Mouse (Mus musculus) ovary, postnatal 10 days (tissue): ENCODE data around the gene Asb15.

Experiments used
- DNase-seq: peaks from one replicate; pipeline ENCODE4 v3.0.0; 2022; ENCODE audit warnings: low spot score

Asb15 gene

DNA sequence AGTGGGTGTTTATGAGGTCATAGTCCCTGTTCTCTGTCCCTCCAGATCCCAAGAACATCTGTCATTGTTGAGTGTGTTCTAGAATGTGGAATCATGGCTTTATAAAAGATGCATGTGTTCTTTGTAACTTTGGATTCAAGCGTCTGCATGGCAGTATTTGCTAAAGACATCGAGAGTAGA, at the start of gene Asb15:
Gene Asb15, plus strand, starts transcription at position 81 of the 180 bp plus-strand sequence.
- no peak for DNase-seq

- DNase-seq: no peak
Observed at GRCm38 (mm10) chr6:24486530-24486929, 41.4 kb upstream of the Asb15 start.

- DNase-seq: no peak
Observed at GRCm38 (mm10) chr6:24490341-24490740, 37.6 kb upstream of the Asb15 start.

DNA sequence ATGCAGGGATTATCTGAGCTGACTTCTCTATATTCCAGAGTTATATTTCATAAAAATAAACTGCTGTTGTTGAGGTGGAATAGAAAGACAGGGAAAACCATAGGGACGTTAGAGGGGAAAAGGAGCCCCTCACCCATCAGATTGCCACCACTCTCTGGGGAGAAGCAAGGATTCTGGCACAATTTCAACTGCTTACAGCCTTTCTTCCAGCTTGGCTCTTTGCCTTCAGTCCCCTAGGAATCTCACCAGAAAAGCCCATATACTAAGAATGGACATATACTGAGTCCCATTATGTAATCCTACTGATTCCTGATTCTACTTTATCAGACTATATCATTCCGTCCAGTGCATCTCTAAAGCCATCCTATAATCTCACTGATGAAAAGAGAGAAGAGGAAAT, 23.8 kb upstream of the Asb15 start:
- DNase-seq: no peak

GRCm38 (mm10) chr6:24514552-24515284, 13.2 kb upstream of the Asb15 start, which contains the start of gene Iqub:
TSS of gene Iqub (minus strand) at chr6:24515067.
- peak; percentile 13 for DNase-seq

DNA sequence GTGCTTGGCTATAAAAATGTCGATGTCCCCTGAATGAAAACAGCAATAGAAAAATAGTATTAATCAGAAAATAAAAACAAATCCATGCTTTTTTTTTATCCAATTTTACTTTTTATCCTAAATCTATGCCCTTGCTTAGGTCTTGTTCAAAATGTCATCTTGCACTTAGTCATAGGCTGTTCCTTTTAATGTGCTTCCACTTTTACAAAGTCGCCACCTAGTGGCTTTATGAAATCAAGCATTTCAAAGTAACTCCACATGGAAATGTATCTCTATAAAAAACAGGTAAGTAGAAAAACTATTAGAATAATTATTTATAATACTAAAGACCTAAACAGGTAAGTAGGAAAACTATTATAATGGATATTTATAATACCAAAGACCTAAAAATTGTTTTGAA, 11.7 kb upstream of the Asb15 start:
- DNase-seq: no peak

DNA sequence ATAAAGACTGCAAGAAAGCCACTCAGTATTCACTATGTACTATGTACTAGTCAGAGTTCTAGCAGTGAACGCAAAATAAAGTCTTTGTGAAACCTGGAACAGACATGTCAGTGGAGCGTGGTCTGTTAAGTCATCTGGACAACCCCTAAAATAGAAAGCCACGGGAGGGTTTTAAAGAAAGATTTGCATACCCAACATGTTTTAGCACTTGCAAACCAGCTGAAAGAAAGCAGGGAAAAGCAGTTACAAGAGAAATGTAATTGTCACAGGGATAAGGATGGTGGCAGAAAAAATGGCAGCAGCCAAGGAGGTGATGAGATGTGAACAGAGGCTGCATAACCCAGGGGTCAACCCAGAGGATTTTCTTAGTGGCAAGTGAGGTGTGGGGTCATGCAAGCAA, 2.2 kb upstream of the Asb15 start:
- no peak for DNase-seq

DNA sequence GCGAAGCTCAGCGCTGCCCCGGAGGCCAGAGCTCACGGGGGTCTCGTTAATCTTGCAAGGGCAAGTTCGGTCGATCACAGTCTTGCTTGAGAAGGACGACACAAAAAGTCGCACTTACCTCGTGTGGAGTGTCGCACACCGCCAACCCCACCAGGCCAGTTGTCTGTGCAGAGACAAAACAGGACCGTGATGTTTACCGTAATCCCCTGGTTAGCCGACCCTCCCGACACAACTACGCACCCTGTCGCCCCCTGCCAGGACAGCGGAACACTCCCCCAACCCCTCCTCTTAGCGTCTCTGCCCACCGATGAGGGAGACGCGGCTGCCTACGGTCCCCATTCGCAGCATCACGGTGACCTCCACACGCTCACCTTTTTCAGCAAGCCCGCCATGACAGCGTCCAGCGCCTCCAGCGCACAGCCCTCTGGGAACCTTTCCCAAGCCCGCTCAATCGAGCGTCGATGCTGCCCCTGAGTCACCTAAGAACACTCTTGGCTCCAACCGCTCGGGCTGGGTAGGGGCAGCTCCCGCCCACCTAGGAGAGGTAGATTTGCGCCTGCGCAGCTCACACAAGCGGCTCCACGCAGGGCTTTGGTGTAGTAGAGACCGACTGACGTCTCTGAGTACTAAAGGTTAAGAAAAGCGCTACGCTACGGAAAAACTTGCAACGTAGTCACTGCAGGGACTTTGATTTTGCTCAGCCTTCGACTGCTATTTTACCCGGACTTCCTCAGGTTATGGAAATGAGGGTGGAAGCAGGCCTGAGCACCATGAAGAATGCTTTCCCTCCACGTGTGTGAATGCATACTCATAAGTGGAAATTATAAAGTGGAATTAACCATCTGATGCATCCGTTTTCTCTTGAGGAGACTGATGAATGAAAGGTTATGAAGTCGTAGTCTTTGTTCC, 535 bp upstream of the Asb15 start, which contains the start of gene Ndufa5:
Gene Ndufa5, minus strand, starts transcription at position 859 of the 909 bp plus-strand sequence.
- peak; percentile 60 for DNase-seq

- DNase-seq: no peak
Observed at GRCm38 (mm10) chr6:24530166-24530565, 2.2 kb downstream of the Asb15 start.

DNA sequence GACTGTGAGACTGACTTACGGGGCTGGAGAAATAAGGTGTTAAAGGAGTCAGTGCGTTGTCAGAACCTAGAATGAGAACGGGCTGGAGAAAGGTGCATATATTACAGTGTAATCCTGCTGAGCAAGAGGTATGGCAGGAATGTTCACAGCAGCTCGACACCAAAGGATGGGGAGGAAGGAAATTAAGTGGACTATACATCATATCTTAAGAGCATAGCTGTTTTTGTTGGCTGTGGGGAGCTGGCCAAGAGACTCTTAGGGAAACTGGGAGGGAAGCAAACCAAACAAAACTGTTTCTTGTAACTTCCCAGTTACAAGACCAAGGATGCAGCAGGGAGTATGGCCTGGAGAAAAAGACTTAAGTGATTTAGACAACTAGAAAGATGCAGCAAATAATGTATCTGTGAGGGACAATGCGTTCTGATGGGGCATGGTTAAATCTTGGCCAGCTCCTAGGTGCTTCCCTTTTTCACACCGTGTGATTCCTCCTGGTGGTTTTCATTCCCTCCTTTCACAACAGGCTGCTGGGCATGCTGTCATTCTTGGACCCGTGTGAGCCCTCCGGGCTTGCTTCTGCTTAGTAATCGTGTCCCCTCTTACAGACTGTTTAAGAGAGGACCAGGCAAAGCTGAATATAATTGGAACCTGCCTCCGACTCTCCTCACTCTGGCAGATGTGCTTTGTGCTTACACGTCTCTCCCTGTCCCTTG, 2.9 kb downstream of the Asb15 start:
- DNase-seq: no peak

DNA sequence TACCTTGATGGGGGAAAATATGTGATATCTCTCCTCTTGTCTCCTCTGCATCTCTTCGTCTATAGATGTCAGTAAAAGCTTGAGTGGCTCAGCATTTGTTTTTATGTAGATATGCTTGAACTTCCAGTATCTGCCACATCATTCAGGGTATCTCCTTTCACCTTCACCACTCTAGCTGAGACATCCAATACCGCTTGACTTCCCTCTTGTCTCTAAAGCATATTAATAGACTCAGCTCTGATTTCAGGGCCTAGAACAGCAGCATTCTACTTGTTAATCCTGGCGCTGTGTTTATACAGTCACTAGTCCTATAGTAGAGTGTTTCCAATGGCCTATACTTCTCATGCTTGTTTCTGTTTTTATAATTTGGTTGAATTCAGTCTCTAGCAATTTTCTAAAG, 4.9 kb downstream of the Asb15 start:
- no peak for DNase-seq

GRCm38 (mm10) chr6:24538435-24538834, 10.5 kb downstream of the Asb15 start:
- no peak for DNase-seq

- no peak for DNase-seq
Observed at GRCm38 (mm10) chr6:24540106-24540505, 12.2 kb downstream of the Asb15 start.

DNA sequence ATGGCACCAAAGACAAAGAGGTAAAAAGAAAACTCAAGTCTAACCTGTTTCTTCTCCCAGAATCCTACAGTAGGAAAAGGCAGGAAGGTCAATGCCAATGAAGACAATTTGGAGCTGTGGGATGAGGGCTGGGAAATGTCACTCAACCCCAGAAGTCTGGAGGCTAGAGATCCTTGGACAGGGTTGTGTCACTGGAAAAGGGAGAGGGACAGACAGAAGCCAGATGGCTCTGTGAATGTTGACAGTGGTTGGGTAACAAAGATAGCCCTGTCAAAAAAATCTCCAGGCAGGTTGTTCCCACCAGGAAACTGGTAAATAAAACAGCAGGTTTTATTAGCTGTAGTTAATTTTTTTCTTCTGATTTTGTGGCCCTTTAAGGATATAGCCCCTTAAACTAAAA, 14.4 kb downstream of the Asb15 start:
- DNase-seq: no peak

DNA sequence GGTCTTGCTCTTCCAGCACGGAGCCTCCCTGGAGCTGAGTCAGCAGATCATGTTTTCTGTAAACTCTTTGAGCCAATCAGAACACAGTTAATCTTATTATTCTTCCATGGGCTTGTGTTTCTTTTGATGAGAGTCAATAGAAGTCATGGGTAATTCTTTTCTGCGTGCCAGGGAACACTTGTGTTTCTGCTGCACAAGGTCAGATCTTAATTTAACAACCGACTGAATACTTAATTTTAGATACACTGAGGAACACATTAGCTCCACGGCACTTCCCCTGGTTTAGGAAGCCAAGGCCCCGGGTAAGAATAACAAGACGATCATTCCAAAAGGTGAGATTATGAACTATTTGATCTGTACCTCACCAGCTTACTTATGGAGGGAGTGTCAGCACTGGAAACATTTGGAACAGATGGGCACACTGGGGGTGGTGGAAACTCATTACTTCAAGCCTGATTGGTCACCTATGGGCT, 15.2 kb downstream of the Asb15 start:
- no peak for DNase-seq

DNA sequence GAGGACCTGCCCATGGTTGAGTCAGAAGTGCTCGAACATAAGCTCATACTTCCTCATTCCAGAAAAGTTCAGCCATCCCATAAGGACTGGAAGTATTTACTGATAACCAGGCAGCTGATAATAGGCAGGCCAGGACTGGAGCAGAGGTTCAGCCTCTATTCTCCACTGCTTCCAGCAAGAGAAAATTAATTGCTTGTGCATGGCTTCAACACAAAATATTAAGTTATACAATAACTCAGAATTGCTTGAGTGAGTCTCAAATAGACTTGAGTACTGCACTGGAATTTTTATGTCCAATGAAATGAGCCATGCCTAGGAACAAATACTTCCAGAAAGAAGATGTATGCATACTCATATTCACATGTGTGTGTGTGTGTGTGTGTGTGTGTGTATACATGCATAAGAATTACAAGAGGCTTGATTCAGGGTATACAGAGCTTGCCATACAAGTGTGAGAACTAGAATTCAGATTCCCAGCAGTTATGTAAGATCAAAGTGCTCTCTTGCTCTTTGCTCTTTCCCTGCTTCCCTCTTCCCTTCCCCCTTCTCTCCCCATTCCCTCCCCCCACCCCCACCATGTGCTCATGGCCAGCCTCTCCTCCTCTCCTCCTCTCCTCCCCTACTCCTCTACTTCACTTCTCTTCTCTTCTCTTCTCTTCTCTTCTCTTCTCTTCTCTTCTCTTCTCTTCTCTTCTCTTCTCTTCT, 18.9 kb downstream of the Asb15 start:
- DNase-seq: no peak

- DNase-seq: no peak
Observed at GRCm38 (mm10) chr6:24549801-24550200, 21.9 kb downstream of the Asb15 start.

DNA sequence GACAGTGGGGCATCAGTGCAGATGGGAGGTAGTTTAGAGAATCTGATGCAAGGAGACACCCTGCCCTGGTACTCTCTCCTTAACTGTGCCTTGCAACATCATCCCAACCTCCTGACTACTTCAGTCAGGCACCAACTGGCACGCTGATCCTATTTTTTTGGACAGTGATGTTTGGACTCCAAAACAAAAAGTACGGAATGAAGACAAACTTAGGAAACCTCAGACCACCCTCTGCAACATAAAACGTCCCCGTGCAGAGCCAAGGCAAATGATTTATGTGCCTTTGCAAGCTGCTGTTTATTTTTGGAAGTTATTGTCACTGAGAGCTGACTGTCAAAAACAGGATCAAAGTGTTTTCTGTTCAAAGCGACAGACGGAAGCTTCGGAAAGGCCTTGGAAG, 24.1 kb downstream of the Asb15 start:
- no peak for DNase-seq

- no peak for DNase-seq
Observed at GRCm38 (mm10) chr6:24554427-24555086, 26.6 kb downstream of the Asb15 start.

DNA sequence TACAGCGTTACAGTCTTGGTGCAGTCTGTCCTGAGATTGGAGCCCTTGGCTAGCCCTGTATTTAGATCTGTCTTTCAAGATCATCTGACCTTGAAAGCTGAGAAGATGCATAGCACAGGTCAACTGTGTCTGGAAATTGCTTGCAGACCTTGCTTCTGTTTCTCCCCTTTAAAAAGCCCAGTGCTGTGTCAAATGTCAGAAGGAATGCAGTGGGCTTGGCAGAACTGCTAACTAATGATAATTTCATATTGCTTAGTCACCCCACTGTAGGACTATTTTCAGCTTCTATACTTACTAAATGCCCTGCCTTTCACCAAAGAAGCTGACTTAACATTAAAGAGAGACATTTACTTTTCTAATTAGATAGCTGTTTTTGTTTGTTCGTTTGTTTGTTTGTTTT, 27.5 kb downstream of the Asb15 start:
- DNase-seq: no peak

DNA sequence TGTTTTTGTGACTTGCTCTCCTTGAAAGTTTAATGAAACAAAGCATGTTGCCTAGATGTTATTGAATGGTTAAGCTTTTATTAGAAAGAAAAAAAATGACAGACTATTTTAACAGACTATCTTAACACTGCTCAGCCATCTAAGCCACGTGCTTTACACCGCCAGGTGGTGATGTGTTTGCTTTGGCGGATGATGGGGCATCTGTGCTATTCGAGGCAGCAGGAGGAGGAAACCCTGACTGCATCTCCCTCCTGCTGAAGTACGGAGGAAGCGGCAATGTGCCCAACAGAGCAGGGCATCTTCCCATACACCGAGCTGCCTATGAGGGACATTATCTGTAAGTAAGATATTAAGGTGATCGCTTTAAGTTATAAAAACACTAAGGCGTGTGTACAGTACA, 36.1 kb downstream of the Asb15 start:
- no peak for DNase-seq

- DNase-seq: no peak
Observed at GRCm38 (mm10) chr6:24564886-24565285, 36.9 kb downstream of the Asb15 start.
